Mouse (Mus musculus) small intestine, adult 2 months (tissue): ENCODE results near the gene Rpl18a. TPM values are rescaled to one million over a fixed set of nuclear protein-coding genes. Genes with fewer than 3 reads are reported as not detected.

Experiments
- H3K27ac ChIP-seq: fragments of 200-500 bp; 2 replicates; pipeline ENCODE4 v1.5.1; 2012; ENCODE audit warnings: low read depth, low read length, control low read depth, inconsistent platforms; ENCODE audit not compliant: insufficient read depth
- H3K27me3 ChIP-seq: fragments of 200-500 bp; 2 replicates; pipeline ENCODE4 v1.6.1; 2012; ENCODE audit warnings: mild to moderate bottlenecking, moderate library complexity, low read length, inconsistent platforms; ENCODE audit not compliant: control insufficient read depth, insufficient read depth
- H3K36me3 ChIP-seq: fragments of 200-500 bp; 2 replicates; pipeline ENCODE4 v1.6.1; 2012; ENCODE audit warnings: mild to moderate bottlenecking, low read length, control low read depth, inconsistent platforms; ENCODE audit not compliant: control insufficient read depth, insufficient read depth
- H3K4me1 ChIP-seq: fragments of 200-500 bp; 2 replicates; pipeline ENCODE4 v1.6.1; 2012; ENCODE audit warnings: low read length, inconsistent platforms, mixed read lengths; ENCODE audit not compliant: control insufficient read depth, insufficient read depth, insufficient read length
- H3K4me3 ChIP-seq: fragments of 200-500 bp; 2 replicates; pipeline ENCODE4 v1.5.1; 2012; ENCODE audit warnings: low read depth, mild to moderate bottlenecking, control low read depth, inconsistent platforms, low read length, moderate library complexity
- CTCF ChIP-seq: fragments of 200-500 bp; IDR thresholded peaks from 2 replicates; pipeline ENCODE4 v1.5.1; 2012; ENCODE audit warnings: low read depth, mild to moderate bottlenecking, control low read depth, inconsistent platforms, low read length, moderate library complexity, mixed read lengths; ENCODE audit not compliant: insufficient replicate concordance, insufficient read length; ENCODE audit errors: extremely low read depth
- POLR2A ChIP-seq: fragments of 200-500 bp; IDR thresholded peaks from 2 replicates; pipeline ENCODE4 v1.6.1; 2012; ENCODE audit warnings: low read depth, mild to moderate bottlenecking, control low read depth, inconsistent platforms, low read length, moderate library complexity
- WGBS: fragments of 180-500 bp; shearing (Covaris S2); methylation state at CpG from one replicate; pipeline ENCODE4 v1.1.7; 2018; 5-methylcytosine and 5-hydroxymethylcytosine counted together
- polyA plus RNA-seq: library from polyadenylated mRNA; depleted of rRNA; stranded (reverse); fragments of >200 nt; gene quantifications from 2 replicates; pipeline ENCODE4 v1.2.3, GENCODE M21; 2012

The Rpl18a gene
- polyA plus RNA-seq, 1 experiment = 5,728 TPM

DNA sequence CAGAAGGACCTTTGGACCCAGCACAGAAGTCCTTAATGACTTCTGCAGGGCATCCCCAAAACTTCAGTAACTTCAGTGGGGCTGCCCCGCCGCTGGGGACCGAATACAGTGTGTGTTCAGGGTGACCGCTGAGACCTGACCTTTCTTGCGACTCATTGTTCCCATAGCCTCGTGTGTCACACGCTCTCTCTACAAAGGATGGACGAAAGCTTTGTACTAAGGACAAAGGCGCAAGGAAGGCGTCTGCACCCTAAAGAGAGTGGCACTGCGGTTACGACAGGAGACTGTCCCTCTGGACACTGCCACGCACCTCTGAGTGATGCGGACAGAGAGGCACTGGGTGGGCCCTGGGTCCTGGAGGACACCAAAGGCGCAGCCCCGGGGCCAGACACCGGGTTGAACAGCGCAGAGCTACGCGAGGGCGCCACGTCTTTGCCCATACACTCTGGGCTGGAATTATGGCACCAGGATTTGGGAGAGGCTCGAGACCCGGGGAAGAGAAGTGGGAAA, 32.4 kb downstream of the Rpl18a start:
- WGBS = 3% methylated on average over 24 of the region's 24 CpGs
- H3K27ac ChIP-seq = no peak overlapping the region
- TF ChIP-seq CTCF = no peak
- TF ChIP-seq POLR2A = no peak
- H3K4me3 ChIP-seq = peak overlapping the region; percentile 66
- H3K27me3 ChIP-seq = peaks cover 34% of the 10 kb centered on the region
- peaks cover 28% of the 10 kb centered on the region for H3K4me1 ChIP-seq
- H3K36me3 ChIP-seq = peaks cover 6% of the 10 kb centered on the region

GRCm38 (mm10) chr8:70863956-70864711, 33.1 kb downstream of the Rpl18a start:
- peaks cover 34% of the 10 kb centered on the region for H3K27me3 ChIP-seq

DNA sequence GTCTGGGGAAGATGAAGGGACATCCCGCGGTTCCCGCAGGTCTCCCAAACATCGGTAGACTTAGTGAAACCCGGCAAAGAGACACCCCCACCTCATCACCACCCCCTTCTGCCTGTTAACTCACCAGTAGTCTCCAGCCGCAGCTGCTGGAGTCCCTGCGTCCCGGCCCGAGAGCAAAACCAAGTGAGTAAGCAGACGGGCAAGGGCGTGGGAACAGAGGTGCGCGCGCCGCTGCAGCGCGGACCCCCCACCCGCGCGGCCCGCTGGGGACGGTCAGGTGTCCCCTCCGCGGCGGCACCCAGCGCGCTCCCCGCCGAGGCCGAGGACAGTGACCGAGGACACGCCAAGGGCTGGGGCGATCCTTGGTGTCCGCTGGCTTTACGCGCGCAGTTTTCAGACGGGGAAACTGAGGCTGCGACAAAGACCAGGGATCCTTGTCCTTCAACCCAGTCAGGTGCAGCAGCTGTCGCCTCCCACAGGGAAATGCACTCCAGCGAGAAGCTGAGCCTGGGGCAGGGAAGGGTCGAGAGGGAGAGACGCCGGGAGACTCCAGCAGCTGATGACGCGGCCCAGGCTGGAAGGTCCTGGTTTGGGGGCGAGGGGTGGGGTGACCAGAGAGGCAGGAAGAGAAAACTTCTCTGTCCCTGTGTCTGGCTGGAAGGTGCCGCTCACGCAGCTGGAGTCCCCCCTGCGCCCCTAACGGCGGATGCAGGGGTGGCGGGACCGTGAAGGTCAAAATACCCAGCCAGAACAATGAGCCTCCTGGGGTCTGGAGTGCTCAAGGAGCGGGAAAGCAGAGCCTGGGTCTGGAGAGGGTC, 34.2 kb downstream of the Rpl18a start, which contains the start of gene Kcnn1:
Gene Kcnn1 (minus strand): TSS at position 435 of the 818 bp plus-strand sequence.
- peaks cover 34% of the 10 kb centered on the region for H3K27me3 ChIP-seq
- no peak within 1 kb of the TSS for H3K27ac ChIP-seq
- peak within 1 kb of the TSS; percentile 38 for H3K4me3 ChIP-seq
- H3K4me1 ChIP-seq = peaks cover 22% of the 10 kb centered on the region
- WGBS = 1% methylated on average over 55 of the region's 55 CpGs
- TF ChIP-seq CTCF (no peak), POLR2A (no peak)
- H3K36me3 ChIP-seq = peaks cover 3% of the 10 kb centered on the region

More at GRCm38 (mm10) chr8:70863956-70864711, 33.1 kb downstream of the Rpl18a start:
- Histone ChIP-seq H3K4me1 (peaks cover 26% of the 10 kb centered on the region), H3K4me3 (peak overlapping the region; percentile 38), H3K27ac (no peak overlapping the region), H3K36me3 (peaks cover 6% of the 10 kb centered on the region)
- WGBS = 1% methylated on average over 46 of the region's 46 CpGs
- TF ChIP-seq CTCF (no peak), POLR2A (no peak)

GRCm38 (mm10) chr8:70857516-70857915, 39.7 kb downstream of the Rpl18a start:
- no peaks in the 10 kb centered on the region for H3K36me3 ChIP-seq
- 55% methylated on average over 4 of the region's 4 CpGs for WGBS
- H3K4me1 ChIP-seq = peaks cover 6% of the 10 kb centered on the region
- no peak overlapping the region for H3K27ac ChIP-seq
- H3K27me3 ChIP-seq = peaks cover 8% of the 10 kb centered on the region
- no peak overlapping the region for H3K4me3 ChIP-seq
- TF ChIP-seq CTCF = no peak

DNA sequence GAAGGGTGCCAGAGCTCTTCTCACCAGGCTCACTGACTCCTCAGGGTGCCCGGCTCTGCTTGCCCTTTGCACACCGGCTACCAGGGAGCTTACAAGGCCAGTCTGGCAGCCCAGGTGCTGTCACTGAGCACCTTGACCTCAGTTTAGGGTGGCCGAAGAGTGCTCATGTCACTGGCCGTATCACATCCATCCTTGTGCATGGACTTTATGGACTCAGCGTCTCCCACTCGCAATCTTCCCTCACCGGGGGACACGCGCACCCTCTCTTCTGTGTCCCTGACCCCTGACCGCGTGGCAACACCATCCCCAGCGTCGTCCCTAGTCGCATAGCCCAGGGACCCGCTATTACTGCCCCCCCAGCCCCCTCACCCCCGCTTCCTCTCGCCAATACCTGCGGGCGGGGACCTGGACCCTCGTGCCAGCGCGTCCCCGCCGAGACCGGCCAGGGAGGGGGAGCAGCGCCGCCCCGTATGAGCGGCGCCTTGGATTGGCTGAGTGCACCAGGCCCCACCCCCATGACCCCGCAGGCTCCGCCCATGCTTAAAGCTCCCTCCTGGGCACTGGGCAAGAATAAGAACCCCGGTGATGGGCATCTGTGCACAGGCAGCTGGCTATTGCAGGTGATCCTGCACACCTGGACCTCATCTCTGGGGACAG, 40.5 kb downstream of the Rpl18a start:
- no peak overlapping the region for H3K27ac ChIP-seq
- no peaks in the 10 kb centered on the region for H3K36me3 ChIP-seq
- no peak for TF ChIP-seq POLR2A
- TF ChIP-seq CTCF = no peak
- peaks cover 6% of the 10 kb centered on the region for H3K4me1 ChIP-seq
- WGBS = 6% methylated on average over 33 of the region's 33 CpGs
- no peaks in the 10 kb centered on the region; the same call in 1 of the 2 replicates for H3K27me3 ChIP-seq
- peak overlapping the region; percentile 65 for H3K4me3 ChIP-seq

DNA sequence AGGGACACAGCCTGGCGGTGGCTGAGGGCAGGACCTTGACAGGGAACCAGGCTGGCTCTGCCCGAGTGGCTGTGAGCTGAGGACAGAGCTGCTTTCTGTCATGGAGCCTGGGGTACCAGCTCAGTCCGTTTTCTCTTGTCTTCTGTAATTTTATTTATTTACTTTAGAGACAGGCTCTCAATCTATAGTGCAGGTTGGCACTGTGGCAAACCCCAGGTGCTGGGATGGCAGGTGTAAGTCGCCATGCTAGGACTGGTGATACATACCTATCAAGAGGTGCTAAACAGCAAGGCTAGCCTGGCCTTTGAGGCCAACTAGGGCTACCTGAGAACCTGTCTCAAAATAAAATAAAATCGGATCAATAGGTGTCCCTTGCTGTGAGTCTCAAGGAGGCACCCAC, 41.2 kb downstream of the Rpl18a start:
- no peaks in the 10 kb centered on the region for H3K36me3 ChIP-seq
- TF ChIP-seq POLR2A (no peak), CTCF (no peak)
- no peak overlapping the region for H3K4me3 ChIP-seq
- no peak overlapping the region for H3K27ac ChIP-seq
- H3K4me1 ChIP-seq = peaks cover 6% of the 10 kb centered on the region
- 66% methylated on average over 5 of the region's 5 CpGs for WGBS
- H3K27me3 ChIP-seq = no peaks in the 10 kb centered on the region; the same call in 1 of the 2 replicates

DNA sequence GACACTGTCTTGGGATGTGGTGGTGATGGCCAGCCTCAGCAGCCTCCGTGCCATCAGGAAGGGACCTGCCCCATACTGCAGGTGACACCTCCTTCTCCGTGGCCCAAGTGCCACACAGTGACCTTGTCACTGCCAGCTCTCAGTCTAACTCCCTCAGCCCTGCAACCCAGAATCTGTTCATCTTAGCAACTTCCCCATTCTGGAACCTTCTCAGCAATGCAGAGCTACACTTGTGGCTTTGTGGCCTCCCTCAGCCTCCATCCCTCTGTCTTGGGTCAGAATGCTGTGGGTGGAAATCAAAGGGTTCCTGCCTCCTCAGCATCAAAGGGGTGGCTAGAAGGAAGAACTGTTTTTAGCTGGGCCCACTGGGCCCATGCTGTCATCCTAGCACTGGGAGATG, 43.3 kb downstream of the Rpl18a start:
- no peak for TF ChIP-seq POLR2A
- no peak for TF ChIP-seq CTCF
- 72% methylated on average over 2 of the region's 2 CpGs for WGBS
- H3K4me3 ChIP-seq = no peak overlapping the region
- H3K27ac ChIP-seq = no peak overlapping the region
- peaks cover 6% of the 10 kb centered on the region for H3K4me1 ChIP-seq
- H3K36me3 ChIP-seq = no peaks in the 10 kb centered on the region
- H3K27me3 ChIP-seq = no peaks in the 10 kb centered on the region; the same call in 1 of the 2 replicates
